ENCODE assay signal across 20 mouse cellular contexts in genomic region chr17:28096418-28096817, GRCm38 (mm10). TPM values are rescaled to one million over a fixed set of nuclear protein-coding genes. Genes with fewer than 3 reads are reported as not detected.
DNase-seq lines count a peak whose midpoint lies in the region; ATAC-seq and TF ChIP-seq lines count a peak whose summit lies in the region.
"Had no signal": no experiment of that assay in that cellular context is flagged by ENCODE, and none has a peak within 500 bp of the region (broad histone marks: within the 10 kb centered on the region; RNA-seq: fewer than 3 reads in every experiment).

No protein-coding gene starts in this region.

- no peaks in the 10 kb centered on the region for H3K27me3 ChIP-seq in embryonic facial prominence, embryonic 12.5 days
- H3K27me3 ChIP-seq in embryonic facial prominence, embryonic 10.5 days (replicated peaks; ENCODE audit: low read depth, poor library complexity, severe bottlenecking): no peaks in the 10 kb centered on the region
- no peaks in the 10 kb centered on the region for H3K27me3 ChIP-seq in kidney, postnatal 0 days (ENCODE audit: insufficient read depth, low read length)
- H3K27me3 ChIP-seq in E14TG2a.4 (ENCODE audit: insufficient read depth, low read length): no peaks in the 10 kb centered on the region
- H3K27me3 ChIP-seq in midbrain, postnatal 0 days (ENCODE audit: insufficient read depth, low read length): no peaks in the 10 kb centered on the region
- H3K27me3 ChIP-seq: forebrain, embryonic 13.5 days; heart, embryonic 12.5 days had no signal

- TF ChIP-seq CTCF in kidney, postnatal 0 days (IDR thresholded peaks at IDR 0.05; ENCODE audit: low read depth): no peak
- TF ChIP-seq CTCF in E14TG2a.4 (conservative IDR thresholded peaks at IDR 0.05; ENCODE audit: low read length): no peak
- no peak for TF ChIP-seq CTCF in midbrain, postnatal 0 days (IDR thresholded peaks at IDR 0.05)

- no peak overlapping the region for H3K27ac ChIP-seq in embryonic facial prominence, embryonic 12.5 days
- no peak overlapping the region for H3K27ac ChIP-seq in embryonic facial prominence, embryonic 10.5 days (replicated peaks)
- H3K27ac ChIP-seq in kidney, postnatal 0 days: peak overlapping the region; percentile 85; the same call in 1 of the 2 replicates
- H3K27ac ChIP-seq in midbrain, postnatal 0 days (ENCODE audit: low read depth, low read length): no peak overlapping the region
- H3K27ac ChIP-seq: forebrain, embryonic 13.5 days had no signal

- ATAC-seq in embryonic facial prominence, embryonic 12.5 days (ENCODE audit: insufficient number of reproducible peaks, insufficient read depth, low FRiP score, low TSS enrichment): 0 out of 2 replicates have a peak, but pooled peaks have one; percentile 41
- no peak for ATAC-seq in kidney, postnatal 0 days (replicated peaks; ENCODE audit: low FRiP score, low read depth)
- peak; percentile 59 to 85 for ATAC-seq in hematopoietic stem cell, adult 5-6 weeks (replicated peaks in 1 of 2; ENCODE audit: insufficient read depth in 1 of 2, low FRiP score in 2 of 2, low TSS enrichment in 1 of 2, low read depth in 1 of 2, poor library complexity in 2 of 2, severe bottlenecking in 2 of 2)
- no peak for ATAC-seq in midbrain, postnatal 0 days (ENCODE audit: low FRiP score)
- ATAC-seq: forebrain, embryonic 13.5 days; forebrain, postnatal 0 days; hindbrain, embryonic 16.5 days; inflammation-experienced regulatory T-cells, adult 6 months had no signal

- 77% methylated on average over 10 of the region's 10 CpGs for WGBS in embryonic facial prominence, embryonic 12.5 days
- WGBS in embryonic facial prominence, embryonic 10.5 days: 93% methylated on average over 10 of the region's 10 CpGs
- WGBS in kidney, postnatal 0 days: 66% methylated on average over 10 of the region's 10 CpGs
- 80% methylated on average over 10 of the region's 10 CpGs for WGBS in midbrain, postnatal 0 days

- no peak overlapping the region for H3K4me2 ChIP-seq in embryonic facial prominence, embryonic 12.5 days (replicated peaks)
- H3K4me2 ChIP-seq in kidney, postnatal 0 days (ENCODE audit: low read length): no peak overlapping the region
- no peak overlapping the region for H3K4me2 ChIP-seq in midbrain, postnatal 0 days (ENCODE audit: low read depth, low read length, poor library complexity, severe bottlenecking)
- H3K4me2 ChIP-seq: forebrain, embryonic 13.5 days; heart, embryonic 12.5 days had no signal

- DNase-seq in embryonic facial prominence, embryonic 10.5 days (ENCODE audit: low spot score): no peak
- DNase-seq in kidney, postnatal 0 days (ENCODE audit: low spot score): no peak
- DNase-seq in kidney, adult 11 months: no peak
- no peak for DNase-seq in midbrain, postnatal 0 days (ENCODE audit: low spot score)
- DNase-seq: cerebellum, adult 11 months; cerebellum, adult 8-10 months; cerebellum, postnatal 14 days; forebrain, postnatal 0 days; gastrocnemius, postnatal 25 days had no signal

- H3K4me1 ChIP-seq in embryonic facial prominence, embryonic 12.5 days: 0 out of 2 replicates have a peak, but pooled peaks cover 2% of the 10 kb centered on the region
- peaks cover 13% of the 10 kb centered on the region for H3K4me1 ChIP-seq in embryonic facial prominence, embryonic 10.5 days
- H3K4me1 ChIP-seq in kidney, postnatal 0 days (replicated peaks; ENCODE audit: insufficient read depth, low read length): no peaks in the 10 kb centered on the region
- peaks cover 44% of the 10 kb centered on the region for H3K4me1 ChIP-seq in E14TG2a.4 (replicated peaks; ENCODE audit: low read depth, low read length)
- H3K4me1 ChIP-seq in midbrain, postnatal 0 days (ENCODE audit: insufficient read depth, low read length): no peaks in the 10 kb centered on the region

- H3K4me3 ChIP-seq in embryonic facial prominence, embryonic 12.5 days: no peak overlapping the region
- H3K4me3 ChIP-seq in embryonic facial prominence, embryonic 10.5 days: no peak overlapping the region
- H3K4me3 ChIP-seq in kidney, postnatal 0 days (replicated peaks; ENCODE audit: low read depth, low read length): no peak overlapping the region
- H3K4me3 ChIP-seq in E14TG2a.4 (replicated peaks; ENCODE audit: low read length): peak overlapping the region; percentile 63
- no peak overlapping the region for H3K4me3 ChIP-seq in midbrain, postnatal 0 days (ENCODE audit: low read depth, low read length)
- H3K4me3 ChIP-seq: forebrain, embryonic 13.5 days; heart, embryonic 12.5 days had no signal

- no peaks in the 10 kb centered on the region for H3K36me3 ChIP-seq in embryonic facial prominence, embryonic 12.5 days
- H3K36me3 ChIP-seq in embryonic facial prominence, embryonic 10.5 days (replicated peaks): no peaks in the 10 kb centered on the region
- no peaks in the 10 kb centered on the region for H3K36me3 ChIP-seq in kidney, postnatal 0 days (ENCODE audit: insufficient read depth, low read length)
- no peaks in the 10 kb centered on the region for H3K36me3 ChIP-seq in E14TG2a.4 (ENCODE audit: insufficient read depth, low read length)
- H3K36me3 ChIP-seq in midbrain, postnatal 0 days (ENCODE audit: insufficient read depth, low read length): no peaks in the 10 kb centered on the region
- H3K36me3 ChIP-seq: heart, embryonic 12.5 days had no signal

- H3K9me3 ChIP-seq in embryonic facial prominence, embryonic 12.5 days: peaks cover 3% of the 10 kb centered on the region
- H3K9me3 ChIP-seq in embryonic facial prominence, embryonic 10.5 days: peaks cover 9% of the 10 kb centered on the region
- peaks cover 3% of the 10 kb centered on the region; the same call in 1 of the 2 replicates for H3K9me3 ChIP-seq in kidney, postnatal 0 days (replicated peaks; ENCODE audit: low read length)
- H3K9me3 ChIP-seq in E14TG2a.4 (ENCODE audit: low read length): peaks cover 5% of the 10 kb centered on the region
- no peaks in the 10 kb centered on the region for H3K9me3 ChIP-seq in midbrain, postnatal 0 days (ENCODE audit: low read length)

- H3K9ac ChIP-seq in embryonic facial prominence, embryonic 12.5 days: no peak overlapping the region
- no peak overlapping the region for H3K9ac ChIP-seq in kidney, postnatal 0 days (ENCODE audit: low read depth, low read length)
- no peak overlapping the region for H3K9ac ChIP-seq in midbrain, postnatal 0 days (replicated peaks; ENCODE audit: low read length, poor library complexity, severe bottlenecking)
- H3K9ac ChIP-seq: forebrain, embryonic 13.5 days; forebrain, postnatal 0 days; heart, embryonic 12.5 days had no signal

RNA-seq across cellular contexts. Expression of gene Tcp11, which starts 16.0 kb away (rescaled TPM):
- polyA plus RNA-seq in embryonic facial prominence, embryonic 12.5 days (2016; fragmentation: Nextera tagmentation; extraction: Ambion mirVana): 1.7 and 1.9 TPM in 2 replicates
- 0.54 and 0.83 TPM in 2 replicates for polyA plus RNA-seq in embryonic facial prominence, embryonic 10.5 days (2016; fragmentation: Nextera tagmentation; extraction: Ambion mirVana)
- 5.8 TPM in 2 replicates for polyA plus RNA-seq in kidney, postnatal 0 days (2015; fragmentation: Nextera tagmentation; extraction: Ambion mirVana)
- 2.3 and 3.6 TPM in 2 replicates for total RNA-seq in hematopoietic stem cell, adult 5-6 weeks (2017)
- 4.1 and 8.2 TPM in 2 replicates for total RNA-seq in midbrain, postnatal 0 days (2014; rRNA removed)
- polyA plus RNA-seq in midbrain, postnatal 0 days (2015; fragmentation: Nextera tagmentation; extraction: Ambion mirVana): 2.3 and 2.5 TPM in 2 replicates
- total RNA-seq: adrenal gland, postnatal 36 days; gastrocnemius, adult 18-20 months; gastrocnemius, postnatal 25 days; heart, postnatal 25 days had no signal

RNA-seq across cellular contexts. Expression of gene Scube3, which starts 45.5 kb away (rescaled TPM):
- 10.8 TPM in 2 replicates for polyA plus RNA-seq in embryonic facial prominence, embryonic 12.5 days (2016; fragmentation: Nextera tagmentation; extraction: Ambion mirVana)
- polyA plus RNA-seq in embryonic facial prominence, embryonic 10.5 days (2016; fragmentation: Nextera tagmentation; extraction: Ambion mirVana): 8.7 and 9.7 TPM in 2 replicates
- polyA plus RNA-seq in kidney, postnatal 0 days (2015; fragmentation: Nextera tagmentation; extraction: Ambion mirVana): 14.2 and 14.7 TPM in 2 replicates
- 3.8 and 10.1 TPM in 2 replicates for total RNA-seq in hematopoietic stem cell, adult 5-6 weeks (2017)
- 19.9 and 24.7 TPM in 2 replicates for total RNA-seq in midbrain, postnatal 0 days (2014; rRNA removed)
- polyA plus RNA-seq in midbrain, postnatal 0 days (2015; fragmentation: Nextera tagmentation; extraction: Ambion mirVana): 3.1 and 3.9 TPM in 2 replicates
- total RNA-seq: granulocyte monocyte progenitor cell, adult 5-6 weeks had no signal
- polyA plus RNA-seq: inflammation-experienced regulatory T-cells, adult 6 months had no signal

Comparison
In these comparisons a context has a peak if more than half of its experiments do, and no peak if none do; other contexts are left out.
1. ATAC-seq: peak in embryonic facial prominence, embryonic 12.5 days (single experiment) and hematopoietic stem cell, adult 5-6 weeks (2 of 2); none in kidney, postnatal 0 days (single experiment) and midbrain, postnatal 0 days (single experiment).